Mouse (Mus musculus): ENCODE data around the gene Pecam1. TPM values are rescaled to one million over a fixed set of nuclear protein-coding genes. Genes with fewer than 3 reads are reported as not detected.

The Pecam1 gene
- total and polyA plus RNA-seq, 2 experiments from 2014 or later, result 63.2 to 126 TPM

- ATAC-seq (ENCODE audit: insufficient read depth, low read depth) (no peak), DNase-seq (ENCODE audit: low spot score) (no peak)
- Histone ChIP-seq H3K9me3 (replicated peaks; ENCODE audit: control insufficient read depth, low read length) (no peaks in the 10 kb centered on the region), H3K27me3 (ENCODE audit: control insufficient read depth, insufficient read depth, low read length) (no peaks in the 10 kb centered on the region), H3K27ac (ENCODE audit: low read depth) (no peak overlapping the region), H3K4me3 (ENCODE audit: low read depth, low read length) (no peak overlapping the region), H3K4me2 (ENCODE audit: low read depth, low read length) (no peak overlapping the region), H3K9ac (replicated peaks; ENCODE audit: low read depth, low read length) (no peak overlapping the region), H3K4me1 (ENCODE audit: control insufficient read depth, insufficient read depth) (peaks cover 4% of the 10 kb centered on the region), H3K36me3 (replicated peaks; ENCODE audit: control insufficient read depth, insufficient read depth, low read length) (peaks cover 63% of the 10 kb centered on the region)
- 74% methylated on average over 6 of the region's 6 CpGs for WGBS
- TF ChIP-seq CTCF (IDR thresholded peaks at IDR 0.05; ENCODE audit: low read depth) (no peak), EP300 (IDR thresholded peaks at IDR 0.05; ENCODE audit: low read depth) (no peak)
Measured at GRCm38 (mm10) chr11:106780590-106781220, 30.3 kb upstream of the Pecam1 start.

- WGBS, result 73% methylated on average over 4 of the region's 4 CpGs
- no peak overlapping the region for H3K4me3 ChIP-seq (ENCODE audit: low read depth, low read length)
Measured at GRCm38 (mm10) chr11:106780089-106780425, 29.6 kb upstream of the Pecam1 start.

GRCm38 (mm10) chr11:106779388-106780088, 29.1 kb upstream of the Pecam1 start, which contains the start of gene Polg2:
Gene Polg2, minus strand, starts transcription at chr11:106779537.
- H3K27ac ChIP-seq (ENCODE audit: low read depth), result peak within 1 kb of the TSS; percentile 94
- H3K4me1 ChIP-seq (ENCODE audit: control insufficient read depth, insufficient read depth), result no peaks in the 10 kb centered on the region
- DNase-seq (ENCODE audit: low spot score) (peak; percentile 95), ATAC-seq (ENCODE audit: insufficient read depth, low read depth) (peak; percentile 98)
- peak within 1 kb of the TSS; percentile 81 for H3K9ac ChIP-seq (replicated peaks; ENCODE audit: low read depth, low read length)
- no peaks in the 10 kb centered on the region for H3K27me3 ChIP-seq (ENCODE audit: control insufficient read depth, insufficient read depth, low read length)
- H3K36me3 ChIP-seq (replicated peaks; ENCODE audit: control insufficient read depth, insufficient read depth, low read length), result peaks cover 63% of the 10 kb centered on the region
- peak within 1 kb of the TSS; percentile 74 for H3K4me3 ChIP-seq (ENCODE audit: low read depth, low read length)
- TF ChIP-seq EP300 (IDR thresholded peaks at IDR 0.05; ENCODE audit: low read depth) (peak; percentile 82; the same call in 1 of the 2 replicates), CTCF (IDR thresholded peaks at IDR 0.05; ENCODE audit: low read depth) (no peak)
- 1% methylated on average over 30 of the region's 30 CpGs for WGBS
- no peaks in the 10 kb centered on the region for H3K9me3 ChIP-seq (replicated peaks; ENCODE audit: control insufficient read depth, low read length)
- peak within 1 kb of the TSS; percentile 82 for H3K4me2 ChIP-seq (ENCODE audit: low read depth, low read length)

More at GRCm38 (mm10) chr11:106780089-106780425, 29.6 kb upstream of the Pecam1 start:
- Histone ChIP-seq H3K36me3 (replicated peaks; ENCODE audit: control insufficient read depth, insufficient read depth, low read length) (peaks cover 63% of the 10 kb centered on the region), H3K9me3 (replicated peaks; ENCODE audit: control insufficient read depth, low read length) (no peaks in the 10 kb centered on the region), H3K4me1 (ENCODE audit: control insufficient read depth, insufficient read depth) (no peaks in the 10 kb centered on the region), H3K27ac (ENCODE audit: low read depth) (peak overlapping the region; percentile 94), H3K27me3 (ENCODE audit: control insufficient read depth, insufficient read depth, low read length) (no peaks in the 10 kb centered on the region), H3K9ac (replicated peaks; ENCODE audit: low read depth, low read length) (no peak overlapping the region), H3K4me2 (ENCODE audit: low read depth, low read length) (peak overlapping the region; percentile 82)
- TF ChIP-seq CTCF (IDR thresholded peaks at IDR 0.05; ENCODE audit: low read depth), result no peak
- no peak for TF ChIP-seq EP300 (IDR thresholded peaks at IDR 0.05; ENCODE audit: low read depth)
- DNase-seq (ENCODE audit: low spot score) (no peak), ATAC-seq (ENCODE audit: insufficient read depth, low read depth) (no peak)

- no peaks in the 10 kb centered on the region for H3K4me1 ChIP-seq (ENCODE audit: control insufficient read depth, insufficient read depth)
- no peaks in the 10 kb centered on the region for H3K27me3 ChIP-seq (ENCODE audit: control insufficient read depth, insufficient read depth, low read length)
- WGBS, result 2% methylated on average over 39 of the region's 39 CpGs
- H3K4me2 ChIP-seq (ENCODE audit: low read depth, low read length), result peak overlapping the region; percentile 82
- H3K9ac ChIP-seq (replicated peaks; ENCODE audit: low read depth, low read length), result peak overlapping the region; percentile 81
- H3K36me3 ChIP-seq (replicated peaks; ENCODE audit: control insufficient read depth, insufficient read depth, low read length), result peaks cover 63% of the 10 kb centered on the region
- peak overlapping the region; percentile 94 for H3K27ac ChIP-seq (ENCODE audit: low read depth)
- H3K9me3 ChIP-seq (replicated peaks; ENCODE audit: control insufficient read depth, low read length), result no peaks in the 10 kb centered on the region
- peak overlapping the region; percentile 74 for H3K4me3 ChIP-seq (ENCODE audit: low read depth, low read length)
- TF ChIP-seq EP300 (IDR thresholded peaks at IDR 0.05; ENCODE audit: low read depth) (no peak), CTCF (IDR thresholded peaks at IDR 0.05; ENCODE audit: low read depth) (no peak)
- ATAC-seq (ENCODE audit: insufficient read depth, low read depth) (peak; percentile 76), DNase-seq (ENCODE audit: low spot score) (no peak)
Measured at GRCm38 (mm10) chr11:106778589-106779387, 28.4 kb upstream of the Pecam1 start.

- DNase-seq (ENCODE audit: low spot score) (no peak), ATAC-seq (ENCODE audit: insufficient read depth, low read depth) (no peak)
- H3K9ac ChIP-seq (replicated peaks; ENCODE audit: low read depth, low read length), result no peak overlapping the region
- H3K4me2 ChIP-seq (ENCODE audit: low read depth, low read length), result peak overlapping the region; percentile 82; the same call in 1 of the 2 replicates
- H3K9me3 ChIP-seq (replicated peaks; ENCODE audit: control insufficient read depth, low read length), result no peaks in the 10 kb centered on the region
- H3K27ac ChIP-seq (ENCODE audit: low read depth), result no peak overlapping the region
- H3K27me3 ChIP-seq (ENCODE audit: control insufficient read depth, insufficient read depth, low read length), result no peaks in the 10 kb centered on the region
- no peak overlapping the region for H3K4me3 ChIP-seq (ENCODE audit: low read depth, low read length)
- TF ChIP-seq CTCF (IDR thresholded peaks at IDR 0.05; ENCODE audit: low read depth) (no peak), EP300 (IDR thresholded peaks at IDR 0.05; ENCODE audit: low read depth) (no peak)
- no peaks in the 10 kb centered on the region for H3K4me1 ChIP-seq (ENCODE audit: control insufficient read depth, insufficient read depth)
- peaks cover 63% of the 10 kb centered on the region for H3K36me3 ChIP-seq (replicated peaks; ENCODE audit: control insufficient read depth, insufficient read depth, low read length)
- WGBS, result 87% methylated on average over 7 of the region's 7 CpGs
Measured at GRCm38 (mm10) chr11:106778132-106778531, 27.7 kb upstream of the Pecam1 start.
